Mouse (Mus musculus) kidney, postnatal 4 days (tissue): Measurements from ENCODE around the gene Il21r.

Experiments
- DNase-seq, 2 experiments: peaks; one replicate each; pipeline ENCODE4 v3.0.0; 2021; ENCODE audit warnings: mixed read lengths in 2 of 2

Gene Il21r

GRCm38 (mm10) chr7:125601821-125602448 is 1.3 kb upstream of the Il21r start:
- DNase-seq, result peak in 1 of 2 experiments; percentile 3

- no peak for DNase-seq
Measured at GRCm38 (mm10) chr7:125604362-125605319, 1.4 kb downstream of the Il21r start.

- DNase-seq, result no peak
Measured at GRCm38 (mm10) chr7:125605725-125606139, 2.5 kb downstream of the Il21r start.

- no peak for DNase-seq
Measured at GRCm38 (mm10) chr7:125606265-125607164, 3.3 kb downstream of the Il21r start.

- DNase-seq, result no peak
Measured at GRCm38 (mm10) chr7:125607384-125608182, 4.4 kb downstream of the Il21r start.

- no peak for DNase-seq
Measured at GRCm38 (mm10) chr7:125608183-125608688, 5.0 kb downstream of the Il21r start.

- no peak for DNase-seq
Measured at GRCm38 (mm10) chr7:125613579-125613978, 10.3 kb downstream of the Il21r start.

GRCm38 (mm10) chr7:125615453-125615852 is 12.2 kb downstream of the Il21r start:
- DNase-seq, result no peak

- DNase-seq, result no peak
Measured at GRCm38 (mm10) chr7:125618016-125618415, 14.8 kb downstream of the Il21r start.

- DNase-seq, result no peak
Measured at GRCm38 (mm10) chr7:125620077-125620476, 16.8 kb downstream of the Il21r start.

- DNase-seq, result no peak
Measured at GRCm38 (mm10) chr7:125622741-125623685, 19.8 kb downstream of the Il21r start.

- no peak for DNase-seq
Measured at GRCm38 (mm10) chr7:125625219-125625618, 22.0 kb downstream of the Il21r start.

GRCm38 (mm10) chr7:125625829-125626228 is 22.6 kb downstream of the Il21r start:
- DNase-seq, result peak in 1 of 2 experiments; percentile 42

GRCm38 (mm10) chr7:125630317-125630716 is 27.1 kb downstream of the Il21r start:
- DNase-seq, result peak in 1 of 2 experiments; percentile 31

GRCm38 (mm10) chr7:125630989-125631388 is 27.8 kb downstream of the Il21r start:
- no peak for DNase-seq

GRCm38 (mm10) chr7:125637220-125638140 is 34.3 kb downstream of the Il21r start:
- no peak for DNase-seq

GRCm38 (mm10) chr7:125638376-125638775 is 35.1 kb downstream of the Il21r start:
- DNase-seq, result no peak

- DNase-seq, result peak; percentile 80 to 82
Measured at GRCm38 (mm10) chr7:125638870-125639386, 35.7 kb downstream of the Il21r start.

- DNase-seq, result peak; percentile 37 to 61
Measured at GRCm38 (mm10) chr7:125643880-125644279, 40.7 kb downstream of the Il21r start.
